Mouse (Mus musculus): ENCODE data around the gene Nedd9. TPM values are rescaled to one million over a fixed set of nuclear protein-coding genes. Genes with fewer than 3 reads are reported as not detected.

Gene Nedd9
- total RNA-seq, 1 experiment: 4.4 TPM

- H3K9ac ChIP-seq (ENCODE audit: insufficient read depth, low read depth, low read length, poor library complexity, severe bottlenecking): no peak overlapping the region
- H3K4me3 ChIP-seq (ENCODE audit: insufficient read depth in 1 of 2, low read depth in 1 of 2, low read length in 2 of 2, poor library complexity in 1 of 2, severe bottlenecking in 1 of 2): no peak overlapping the region
- DNase-seq (ENCODE audit: low read depth, low spot score): no peak
- TF ChIP-seq ZNF384 (IDR thresholded peaks at IDR 0.05; ENCODE audit: low read depth, low read length) (no peak), ZC3H11A (IDR thresholded peaks at IDR 0.05; ENCODE audit: borderline replicate concordance, low read depth, low read length) (no peak), HCFC1 (IDR thresholded peaks at IDR 0.05; ENCODE audit: borderline replicate concordance, insufficient read depth, low read length) (no peak), CHD2 (IDR thresholded peaks at IDR 0.05; ENCODE audit: low read depth, low read length) (no peak), MAFK (IDR thresholded peaks at IDR 0.05; ENCODE audit: insufficient read depth, low read depth, low read length) (no peak)
- H3K9me3 ChIP-seq (ENCODE audit: control insufficient read depth, insufficient read depth, low read depth, low read length): no peaks in the 10 kb centered on the region
- H3K36me3 ChIP-seq (ENCODE audit: control insufficient read depth, insufficient read depth, low read length, poor library complexity, severe bottlenecking): no peaks in the 10 kb centered on the region
- no peaks in the 10 kb centered on the region for H3K4me1 ChIP-seq (ENCODE audit: control insufficient read depth in 2 of 2, insufficient read depth in 2 of 2, low read length in 2 of 2, poor library complexity in 1 of 2)
- no peak overlapping the region for H3K27ac ChIP-seq (ENCODE audit: insufficient read depth, low read depth, low read length, poor library complexity, severe bottlenecking)
- in situ Hi-C loops (cut with MboI; ENCODE audit: low sequenced_read_pairs in 2 of 2, unreplicated experiment in 2 of 2): no loop called here
Measured at GRCm38 (mm10) chr13:41431795-41432194, 55.4 kb downstream of the Nedd9 start.

- in situ Hi-C loops (cut with MboI; ENCODE audit: low sequenced_read_pairs in 2 of 2, unreplicated experiment in 2 of 2): no loop called here
- TF ChIP-seq ZC3H11A (IDR thresholded peaks at IDR 0.05; ENCODE audit: borderline replicate concordance, low read depth, low read length) (no peak), CHD2 (IDR thresholded peaks at IDR 0.05; ENCODE audit: low read depth, low read length) (no peak), ZNF384 (IDR thresholded peaks at IDR 0.05; ENCODE audit: low read depth, low read length) (no peak), HCFC1 (IDR thresholded peaks at IDR 0.05; ENCODE audit: borderline replicate concordance, insufficient read depth, low read length) (no peak), MAFK (IDR thresholded peaks at IDR 0.05; ENCODE audit: insufficient read depth, low read depth, low read length) (no peak)
- no peaks in the 10 kb centered on the region for H3K4me1 ChIP-seq (ENCODE audit: control insufficient read depth in 2 of 2, insufficient read depth in 2 of 2, low read length in 2 of 2, poor library complexity in 1 of 2)
- no peak overlapping the region for H3K4me3 ChIP-seq (ENCODE audit: insufficient read depth in 1 of 2, low read depth in 1 of 2, low read length in 2 of 2, poor library complexity in 1 of 2, severe bottlenecking in 1 of 2)
- no peak for DNase-seq (ENCODE audit: low read depth, low spot score)
- H3K9me3 ChIP-seq (ENCODE audit: control insufficient read depth, insufficient read depth, low read depth, low read length): no peaks in the 10 kb centered on the region
- no peak overlapping the region for H3K27ac ChIP-seq (ENCODE audit: insufficient read depth, low read depth, low read length, poor library complexity, severe bottlenecking)
- H3K9ac ChIP-seq (ENCODE audit: insufficient read depth, low read depth, low read length, poor library complexity, severe bottlenecking): no peak overlapping the region
- no peaks in the 10 kb centered on the region for H3K36me3 ChIP-seq (ENCODE audit: control insufficient read depth, insufficient read depth, low read length, poor library complexity, severe bottlenecking)
Measured at GRCm38 (mm10) chr13:41427046-41427445, 60.1 kb downstream of the Nedd9 start.

- Histone ChIP-seq H3K9me3 (ENCODE audit: control insufficient read depth, insufficient read depth, low read depth, low read length) (no peaks in the 10 kb centered on the region), H3K4me1 (ENCODE audit: control insufficient read depth in 2 of 2, insufficient read depth in 2 of 2, low read length in 2 of 2, poor library complexity in 1 of 2) (no peaks in the 10 kb centered on the region), H3K27ac (ENCODE audit: insufficient read depth, low read depth, low read length, poor library complexity, severe bottlenecking) (no peak overlapping the region), H3K4me3 (ENCODE audit: insufficient read depth in 1 of 2, low read depth in 1 of 2, low read length in 2 of 2, poor library complexity in 1 of 2, severe bottlenecking in 1 of 2) (no peak overlapping the region), H3K9ac (ENCODE audit: insufficient read depth, low read depth, low read length, poor library complexity, severe bottlenecking) (no peak overlapping the region), H3K36me3 (ENCODE audit: control insufficient read depth, insufficient read depth, low read length, poor library complexity, severe bottlenecking) (no peaks in the 10 kb centered on the region)
- in situ Hi-C loops (cut with MboI; ENCODE audit: low sequenced_read_pairs in 2 of 2, unreplicated experiment in 2 of 2): no loop called here
- TF ChIP-seq CHD2 (IDR thresholded peaks at IDR 0.05; ENCODE audit: low read depth, low read length) (no peak), ZNF384 (IDR thresholded peaks at IDR 0.05; ENCODE audit: low read depth, low read length) (no peak)
- no peak for DNase-seq (ENCODE audit: low read depth, low spot score)
Measured at GRCm38 (mm10) chr13:41423463-41424074, 63.6 kb downstream of the Nedd9 start.

GRCm38 (mm10) chr13:41422581-41422980, 64.6 kb downstream of the Nedd9 start:
- H3K4me1 ChIP-seq (ENCODE audit: control insufficient read depth in 2 of 2, insufficient read depth in 2 of 2, low read length in 2 of 2, poor library complexity in 1 of 2): no peaks in the 10 kb centered on the region
- no peaks in the 10 kb centered on the region for H3K9me3 ChIP-seq (ENCODE audit: control insufficient read depth, insufficient read depth, low read depth, low read length)
- no peak overlapping the region for H3K27ac ChIP-seq (ENCODE audit: insufficient read depth, low read depth, low read length, poor library complexity, severe bottlenecking)
- no peaks in the 10 kb centered on the region for H3K36me3 ChIP-seq (ENCODE audit: control insufficient read depth, insufficient read depth, low read length, poor library complexity, severe bottlenecking)
- TF ChIP-seq CHD2 (IDR thresholded peaks at IDR 0.05; ENCODE audit: low read depth, low read length): no peak
- no peak for TF ChIP-seq ZC3H11A (IDR thresholded peaks at IDR 0.05; ENCODE audit: borderline replicate concordance, low read depth, low read length)
- TF ChIP-seq ZNF384 (IDR thresholded peaks at IDR 0.05; ENCODE audit: low read depth, low read length): no peak
- TF ChIP-seq HCFC1 (IDR thresholded peaks at IDR 0.05; ENCODE audit: borderline replicate concordance, insufficient read depth, low read length): no peak
- TF ChIP-seq MAFK (IDR thresholded peaks at IDR 0.05; ENCODE audit: insufficient read depth, low read depth, low read length): no peak
- no peak overlapping the region for H3K9ac ChIP-seq (ENCODE audit: insufficient read depth, low read depth, low read length, poor library complexity, severe bottlenecking)
- in situ Hi-C loops (cut with MboI; ENCODE audit: low sequenced_read_pairs in 2 of 2, unreplicated experiment in 2 of 2): no loop called here
- no peak overlapping the region for H3K4me3 ChIP-seq (ENCODE audit: insufficient read depth in 1 of 2, low read depth in 1 of 2, low read length in 2 of 2, poor library complexity in 1 of 2, severe bottlenecking in 1 of 2)
- no peak for DNase-seq (ENCODE audit: low read depth, low spot score)

GRCm38 (mm10) chr13:41420376-41420775, 66.8 kb downstream of the Nedd9 start:
- in situ Hi-C loops (cut with MboI; ENCODE audit: low sequenced_read_pairs in 2 of 2, unreplicated experiment in 2 of 2): no loop called here
- H3K9me3 ChIP-seq (ENCODE audit: control insufficient read depth, insufficient read depth, low read depth, low read length): no peaks in the 10 kb centered on the region

More at GRCm38 (mm10) chr13:41420376-41420775, 66.8 kb downstream of the Nedd9 start:
- DNase-seq (ENCODE audit: low read depth, low spot score): no peak
- no peaks in the 10 kb centered on the region for H3K36me3 ChIP-seq (ENCODE audit: control insufficient read depth, insufficient read depth, low read length, poor library complexity, severe bottlenecking)
- H3K4me3 ChIP-seq (ENCODE audit: insufficient read depth in 1 of 2, low read depth in 1 of 2, low read length in 2 of 2, poor library complexity in 1 of 2, severe bottlenecking in 1 of 2): no peak overlapping the region
- H3K9ac ChIP-seq (ENCODE audit: insufficient read depth, low read depth, low read length, poor library complexity, severe bottlenecking): no peak overlapping the region
- no peak overlapping the region for H3K27ac ChIP-seq (ENCODE audit: insufficient read depth, low read depth, low read length, poor library complexity, severe bottlenecking)
- H3K4me1 ChIP-seq (ENCODE audit: control insufficient read depth in 2 of 2, insufficient read depth in 2 of 2, low read length in 2 of 2, poor library complexity in 1 of 2): no peaks in the 10 kb centered on the region
- TF ChIP-seq HCFC1 (IDR thresholded peaks at IDR 0.05; ENCODE audit: borderline replicate concordance, insufficient read depth, low read length): no peak
- no peak for TF ChIP-seq MAFK (IDR thresholded peaks at IDR 0.05; ENCODE audit: insufficient read depth, low read depth, low read length)
- TF ChIP-seq CHD2 (IDR thresholded peaks at IDR 0.05; ENCODE audit: low read depth, low read length): no peak
- TF ChIP-seq ZNF384 (IDR thresholded peaks at IDR 0.05; ENCODE audit: low read depth, low read length): no peak
- TF ChIP-seq ZC3H11A (IDR thresholded peaks at IDR 0.05; ENCODE audit: borderline replicate concordance, low read depth, low read length): no peak

All from ES-E14 (cell line).